Mouse (Mus musculus) lung, embryonic 14.5 days (tissue): Measurements from ENCODE around the gene Rap1b. TPM values are rescaled to one million over a fixed set of nuclear protein-coding genes. Genes with fewer than 3 reads are reported as not detected.
A peak's percentile ranks its signal among the peaks of the same experiment; 100 is the strongest.

ENCODE experiments used
- ATAC-seq: fragments of 200-750 bp; cut with Nextera tagmentation; 2 replicates; pipeline ENCODE4 v1.8.0; 2017; ENCODE audit warnings: mild to moderate bottlenecking, moderate TSS enrichment, moderate library complexity; ENCODE audit not compliant: insufficient read depth
- DNase-seq: peaks from one replicate; pipeline ENCODE4 v3.0.0-alpha.2; 2015
- H3K27ac ChIP-seq: fragments of 300-500 bp; sonication (generic); 2 replicates; pipeline ENCODE4 v1.5.1; 2014; ENCODE audit warnings: low read depth, mild to moderate bottlenecking, moderate library complexity
- H3K27me3 ChIP-seq: fragments of 300-500 bp; sonication (generic); 2 replicates; pipeline ENCODE4 v1.6.1; 2014; ENCODE audit warnings: low read length, control low read depth; ENCODE audit not compliant: insufficient read depth
- H3K36me3 ChIP-seq: fragments of 300-500 bp; sonication (generic); 2 replicates; pipeline ENCODE4 v1.6.1; 2014; ENCODE audit warnings: control low read depth; ENCODE audit not compliant: insufficient read depth
- H3K4me1 ChIP-seq: fragments of 300-500 bp; sonication (generic); 2 replicates; pipeline ENCODE4 v1.6.1; 2014; ENCODE audit warnings: antibody characterized with exemption, control low read depth; ENCODE audit not compliant: insufficient read depth
- H3K4me2 ChIP-seq: fragments of 300-500 bp; sonication (generic); 2 replicates; pipeline ENCODE4 v1.6.1; 2014; ENCODE audit warnings: mild to moderate bottlenecking
- H3K4me3 ChIP-seq: fragments of 300-500 bp; sonication (generic); 2 replicates; pipeline ENCODE4 v1.5.1; 2014; ENCODE audit warnings: low read depth, low read length
- H3K9ac ChIP-seq: fragments of 300-500 bp; sonication (generic); 2 replicates; pipeline ENCODE4 v1.6.1; 2014
- H3K9me3 ChIP-seq: fragments of 300-500 bp; sonication (generic); 2 replicates; pipeline ENCODE4 v1.6.1; 2016; ENCODE audit warnings: low read depth, low read length, control low read depth
- CTCF ChIP-seq: IDR thresholded peaks from 2 replicates; pipeline ENCODE4 v1.5.1; 2016; ENCODE audit warnings: antibody characterized with exemption, low read depth
- WGBS: fragments of 180-500 bp; shearing (Covaris S2); extraction: QIAGEN DNeasy Blood & Tissue Kit; methylation state at CpG from one replicate; pipeline ENCODE4 v1.1.7; 2014; 5-methylcytosine and 5-hydroxymethylcytosine counted together
- polyA plus RNA-seq: library from polyadenylated mRNA; unstranded; fragments of >200 nt; fragmentation: Nextera tagmentation; extraction: Ambion mirVana; gene quantifications from 2 replicates; pipeline ENCODE4 v1.2.1, GENCODE M21; 2014

Rap1b gene
- polyA plus RNA-seq, 1 experiment from 2014 or later = 214 TPM

- H3K4me3 ChIP-seq = no peak overlapping the region
- H3K27me3 ChIP-seq = no peaks in the 10 kb centered on the region
- H3K4me1 ChIP-seq = peaks cover 7% of the 10 kb centered on the region; the same call in 1 of the 2 replicates
- WGBS = 94% methylated on average over 7 of the region's 7 CpGs
- no peaks in the 10 kb centered on the region for H3K9me3 ChIP-seq
- ATAC-seq (no peak), DNase-seq (peak; percentile 24)
- no peaks in the 10 kb centered on the region for H3K36me3 ChIP-seq
- H3K27ac ChIP-seq = no peak overlapping the region
- TF ChIP-seq CTCF = peak; percentile 64
- H3K4me2 ChIP-seq = no peak overlapping the region
- H3K9ac ChIP-seq = no peak overlapping the region
Observed at GRCm38 (mm10) chr10:117796181-117796580, 49.7 kb downstream of the Rap1b start.

GRCm38 (mm10) chr10:117795206-117795605 lies 50.6 kb downstream of the Rap1b start:
- WGBS = 67% methylated on average over 4 of the region's 4 CpGs
- Histone ChIP-seq H3K36me3 (peaks cover 5% of the 10 kb centered on the region), H3K4me2 (no peak overlapping the region), H3K9ac (no peak overlapping the region), H3K4me1 (peaks cover 9% of the 10 kb centered on the region; the same call in 1 of the 2 replicates), H3K27me3 (no peaks in the 10 kb centered on the region), H3K4me3 (no peak overlapping the region), H3K27ac (no peak overlapping the region), H3K9me3 (no peaks in the 10 kb centered on the region)
- DNase-seq (no peak), ATAC-seq (no peak)
- no peak for TF ChIP-seq CTCF

- no peaks in the 10 kb centered on the region for H3K9me3 ChIP-seq
- H3K4me1 ChIP-seq = peaks cover 9% of the 10 kb centered on the region; the same call in 1 of the 2 replicates
- ATAC-seq = no peak
- H3K4me3 ChIP-seq = peak overlapping the region; percentile 74; the same call in 1 of the 2 replicates
- peak overlapping the region; percentile 62 for H3K4me2 ChIP-seq
- no peaks in the 10 kb centered on the region for H3K27me3 ChIP-seq
- no peak for DNase-seq
- H3K36me3 ChIP-seq = peaks cover 11% of the 10 kb centered on the region
- peak overlapping the region; percentile 69; the same call in 1 of the 2 replicates for H3K27ac ChIP-seq
- no peak overlapping the region for H3K9ac ChIP-seq
- 64% methylated on average over 11 of the region's 11 CpGs for WGBS
- TF ChIP-seq CTCF = no peak
Observed at GRCm38 (mm10) chr10:117793436-117794030, 52.3 kb downstream of the Rap1b start.

- Histone ChIP-seq H3K9ac (peak within 1 kb of the TSS; percentile 76), H3K4me3 (peak within 1 kb of the TSS; percentile 74), H3K9me3 (no peaks in the 10 kb centered on the region), H3K4me2 (peak within 1 kb of the TSS; percentile 80), H3K27ac (peak within 1 kb of the TSS; percentile 74), H3K4me1 (peaks cover 9% of the 10 kb centered on the region; the same call in 1 of the 2 replicates), H3K36me3 (peaks cover 20% of the 10 kb centered on the region), H3K27me3 (no peaks in the 10 kb centered on the region)
- TF ChIP-seq CTCF = no peak
- under 1% methylated on average over 75 of the region's 75 CpGs for WGBS
- ATAC-seq = peak; percentile 98
- DNase-seq = peak; percentile 100
Observed at GRCm38 (mm10) chr10:117792141-117793091, 53.4 kb downstream of the Rap1b start, which contains the start of gene Nup107. Nup107 (minus strand) TSS chr10:117792705.

- Histone ChIP-seq H3K9me3 (no peaks in the 10 kb centered on the region), H3K4me3 (peak overlapping the region; percentile 74), H3K9ac (peak overlapping the region; percentile 76), H3K27ac (no peak overlapping the region), H3K4me2 (peak overlapping the region; percentile 80), H3K4me1 (peaks cover 9% of the 10 kb centered on the region; the same call in 1 of the 2 replicates), H3K36me3 (peaks cover 33% of the 10 kb centered on the region), H3K27me3 (no peaks in the 10 kb centered on the region)
- TF ChIP-seq CTCF = no peak
- WGBS = 88% methylated on average over 2 of the region's 2 CpGs
- ATAC-seq = no peak
- DNase-seq = no peak
Observed at GRCm38 (mm10) chr10:117791171-117791470, 54.7 kb downstream of the Rap1b start.

- H3K4me3 ChIP-seq = 0 out of 2 replicates have a peak overlapping the region, but pooled peaks have one; percentile 74
- H3K4me1 ChIP-seq = peaks cover 9% of the 10 kb centered on the region; the same call in 1 of the 2 replicates
- H3K4me2 ChIP-seq = peak overlapping the region; percentile 80; the same call in 1 of the 2 replicates
- no peak overlapping the region for H3K27ac ChIP-seq
- DNase-seq (no peak), ATAC-seq (no peak)
- peaks cover 37% of the 10 kb centered on the region for H3K36me3 ChIP-seq
- no peak overlapping the region for H3K9ac ChIP-seq
- TF ChIP-seq CTCF = no peak
- WGBS = 90% methylated on average over 17 of the region's 17 CpGs
- no peaks in the 10 kb centered on the region for H3K27me3 ChIP-seq
- H3K9me3 ChIP-seq = no peaks in the 10 kb centered on the region
Observed at GRCm38 (mm10) chr10:117790421-117791170, 55.2 kb downstream of the Rap1b start.
